Mouse (Mus musculus) ES-Bruce4 (cell line): ENCODE data around the gene Caskin2.

Experiments
- CTCF ChIP-seq: IDR thresholded peaks from one replicate; pipeline ENCODE4 v1.8.1; 2011; ENCODE audit warnings: low read depth, low read length
- POLR2A ChIP-seq: IDR thresholded peaks from one replicate; pipeline ENCODE4 v1.8.1; 2011; ENCODE audit warnings: low read length; ENCODE audit not compliant: insufficient read depth

DNA sequence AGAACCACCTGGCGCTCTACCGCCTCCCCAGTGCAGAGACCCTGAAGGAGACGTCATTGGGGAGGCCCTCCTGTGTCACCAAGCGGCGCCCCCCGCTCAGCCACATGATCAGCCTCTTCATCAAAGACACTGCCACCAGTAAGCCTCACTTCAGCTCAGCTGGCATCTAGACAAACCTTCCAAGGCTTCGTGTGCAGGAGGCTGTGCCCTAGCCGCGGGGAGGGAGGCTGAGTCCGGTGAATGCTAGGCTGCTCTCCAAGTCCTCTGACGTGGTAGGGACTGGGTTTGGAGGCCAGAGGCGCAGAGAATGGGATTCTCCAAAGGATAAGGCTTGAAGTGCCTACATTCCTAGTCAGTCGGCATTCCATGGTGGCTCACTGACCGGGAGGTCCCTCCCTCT, 21.1 kb downstream of the Caskin2 start:
- TF ChIP-seq CTCF: no peak
- no peak for TF ChIP-seq POLR2A
